Mouse (Mus musculus): ENCODE results near the gene Dennd1a.

The Dennd1a gene

DNA sequence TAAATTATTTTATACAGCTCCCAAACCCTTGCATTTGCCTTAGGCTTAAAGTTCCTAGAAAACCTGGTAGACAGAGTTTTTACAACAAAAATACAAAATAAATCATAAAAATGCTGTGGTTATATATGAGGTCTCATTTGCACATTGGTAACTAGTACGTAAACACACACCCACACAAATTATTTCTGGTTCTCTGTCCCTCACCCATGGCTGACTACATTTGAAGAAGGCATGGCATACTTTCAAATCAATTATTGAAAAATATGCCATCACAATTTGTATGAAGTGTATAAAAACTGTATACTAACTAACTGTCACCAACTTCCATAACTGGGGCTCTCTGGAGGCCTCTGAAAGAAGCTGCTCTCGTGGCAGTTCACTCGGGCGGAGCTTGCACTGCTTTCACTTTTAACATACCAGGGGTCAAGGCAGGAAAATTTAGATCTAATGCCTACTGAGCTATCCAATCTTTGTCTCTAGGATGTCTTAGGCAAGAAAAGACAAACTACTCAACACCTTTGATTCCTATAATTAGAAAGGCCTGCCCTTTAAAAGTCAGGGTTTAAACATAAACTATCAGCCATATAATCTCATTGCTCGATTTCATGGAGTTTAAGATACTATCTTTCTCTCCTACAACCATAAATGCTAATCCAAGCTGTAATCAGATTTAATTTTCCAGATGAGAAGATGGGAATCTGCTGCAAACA is 122.7 kb downstream of the Dennd1a start:
- no peak for DNase-seq (ENCODE audit: low spot score)

DNA sequence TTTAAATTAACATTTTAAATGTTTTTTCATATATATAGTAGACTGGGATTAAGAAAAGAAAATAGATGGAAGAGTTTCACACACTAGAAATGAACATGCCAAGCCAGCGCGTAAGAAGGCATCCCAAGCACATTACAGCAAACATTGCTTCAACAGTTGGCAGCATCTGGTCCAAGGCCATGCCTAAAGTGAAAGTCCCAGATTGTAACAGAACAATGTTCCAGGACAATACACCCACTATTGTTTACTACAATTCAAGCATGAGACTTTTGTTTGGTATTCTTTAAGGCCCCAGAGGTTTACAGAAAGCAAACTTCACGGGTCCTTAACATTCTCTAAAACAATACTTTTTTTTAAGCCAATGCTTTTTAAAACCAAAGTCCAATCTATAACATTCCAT is 124.7 kb downstream of the Dennd1a start:
- peak; percentile 64 for DNase-seq (ENCODE audit: low spot score)

DNA sequence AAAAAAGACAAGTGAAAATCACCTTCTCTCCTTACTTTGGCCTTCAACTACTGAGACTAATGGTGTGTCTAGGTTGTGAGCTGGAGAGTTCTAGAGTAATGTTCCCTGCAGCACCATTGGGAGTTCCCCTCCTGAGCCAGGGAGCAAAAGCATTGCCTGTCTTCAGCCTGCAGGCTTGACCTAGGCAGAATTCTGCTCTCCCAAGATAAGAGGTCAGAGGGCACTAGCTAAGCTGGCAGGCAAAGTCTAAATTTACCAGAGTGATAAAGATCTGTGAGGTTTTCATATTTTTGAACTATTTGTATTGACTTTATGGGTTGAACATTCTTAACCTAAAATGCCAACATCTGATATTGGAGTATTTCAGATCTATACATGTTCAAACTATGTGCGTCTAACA is 125.7 kb downstream of the Dennd1a start:
- DNase-seq (ENCODE audit: low spot score), result no peak

DNA sequence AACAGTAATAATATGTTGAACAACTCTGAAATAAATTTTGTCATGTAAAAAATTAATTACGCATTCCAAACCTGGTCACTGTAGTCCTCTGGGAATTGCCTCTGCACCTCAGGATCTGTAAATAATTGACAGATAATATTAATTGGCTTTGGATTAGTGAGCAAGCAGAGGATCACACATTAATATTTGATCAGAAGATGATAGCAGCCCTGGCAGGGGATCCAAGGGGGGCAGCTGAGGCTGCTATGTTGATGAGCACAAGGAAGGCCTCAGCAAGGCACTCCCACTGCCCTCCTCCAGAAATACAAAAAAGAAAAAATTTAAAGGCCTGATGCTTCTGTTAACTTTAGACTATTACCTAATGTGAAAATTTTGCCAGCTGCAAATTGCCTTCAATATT is 127.5 kb downstream of the Dennd1a start:
- DNase-seq (ENCODE audit: low spot score), result no peak

DNA sequence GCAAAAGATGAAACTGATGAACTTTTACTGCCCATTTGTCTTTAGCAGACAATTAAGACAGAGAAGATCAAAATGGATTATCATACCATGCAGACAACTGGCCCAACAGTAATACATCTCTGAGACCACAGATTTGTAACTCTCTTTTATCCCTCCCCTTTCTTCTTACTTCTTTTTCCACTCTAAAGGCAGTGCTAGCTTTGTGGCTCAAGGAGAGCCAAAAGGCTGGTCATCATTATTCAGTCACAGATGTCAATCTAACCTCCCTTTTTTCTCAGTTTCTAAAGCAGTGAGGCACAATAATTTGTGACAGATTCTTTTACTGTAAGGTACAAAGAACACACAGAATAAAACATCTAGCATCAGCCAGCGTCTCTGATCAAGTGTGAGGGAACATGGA is 130.2 kb downstream of the Dennd1a start:
- DNase-seq (ENCODE audit: low spot score), result no peak

DNA sequence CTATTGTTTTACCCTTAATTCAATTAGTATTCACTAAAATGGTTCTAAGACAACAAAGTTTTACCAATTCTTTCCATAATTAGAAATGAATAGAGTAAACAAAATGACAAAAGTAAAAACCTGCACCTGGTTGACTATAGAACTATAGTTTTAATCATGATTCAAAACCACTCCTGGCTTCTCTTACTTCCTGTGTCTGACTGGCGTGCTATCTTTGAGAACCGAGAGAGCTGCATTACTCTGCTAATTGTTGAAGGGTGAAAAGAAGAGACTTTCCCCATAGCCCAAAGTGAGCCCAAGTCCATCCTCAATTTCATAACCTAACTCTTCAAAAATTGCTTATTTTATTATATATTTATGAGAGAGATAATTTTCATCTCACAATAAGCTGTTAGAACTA is 131.2 kb downstream of the Dennd1a start:
- DNase-seq (ENCODE audit: low spot score), result no peak

DNA sequence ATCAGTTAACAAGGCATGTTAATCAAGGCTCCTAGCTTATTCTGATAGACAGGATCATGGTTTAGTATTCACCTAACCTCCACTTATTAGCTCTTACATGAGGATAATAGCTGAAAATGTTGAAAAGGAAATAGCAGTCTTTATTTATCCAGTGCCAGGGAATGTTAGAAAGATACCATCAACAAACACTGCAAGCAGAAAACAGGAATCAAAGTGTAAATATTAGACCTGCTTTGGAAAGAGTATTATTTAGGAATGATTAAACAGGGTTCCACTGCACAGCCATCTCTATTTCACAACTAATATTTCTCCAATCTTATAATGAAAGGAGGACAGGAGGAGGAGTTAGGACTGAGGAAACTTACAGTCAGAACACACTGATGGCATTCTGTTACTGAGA is 142.4 kb downstream of the Dennd1a start:
- no peak for DNase-seq (ENCODE audit: low spot score)

DNA sequence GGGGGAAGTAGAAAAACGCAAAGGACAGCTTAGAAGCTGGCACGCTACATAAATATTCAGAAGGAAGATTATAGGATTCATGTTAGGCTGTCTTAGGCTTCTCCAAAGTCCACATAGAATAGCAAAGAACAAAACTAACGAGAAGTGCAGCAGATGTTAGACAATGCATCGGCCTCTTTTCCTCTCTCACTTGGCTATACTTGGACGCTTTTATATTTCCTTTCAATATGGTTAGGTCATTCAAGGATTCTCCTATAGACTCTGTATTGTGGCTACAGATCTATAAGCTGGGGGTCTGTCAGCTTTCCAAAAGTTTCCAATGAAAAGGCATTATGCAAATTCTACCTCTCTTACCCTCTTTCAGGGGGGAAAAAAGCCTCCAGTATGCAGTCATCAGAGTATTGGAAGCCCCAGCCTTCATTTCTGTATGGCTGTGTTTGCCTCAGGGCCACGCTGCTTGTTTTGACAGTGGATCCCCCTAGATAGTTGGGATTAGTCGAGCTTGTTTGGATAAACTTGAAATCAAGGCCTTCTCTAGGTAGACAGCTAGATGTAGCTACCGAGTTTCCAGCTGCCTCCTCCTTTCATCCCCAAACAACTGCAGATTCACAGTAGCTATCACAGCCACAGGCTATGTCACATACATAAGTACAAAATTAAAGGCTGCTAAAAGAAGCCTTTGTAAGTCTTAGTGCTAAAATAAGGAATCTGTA is 143.0 kb downstream of the Dennd1a start:
- peak; percentile 56 for DNase-seq (ENCODE audit: low spot score)

DNA sequence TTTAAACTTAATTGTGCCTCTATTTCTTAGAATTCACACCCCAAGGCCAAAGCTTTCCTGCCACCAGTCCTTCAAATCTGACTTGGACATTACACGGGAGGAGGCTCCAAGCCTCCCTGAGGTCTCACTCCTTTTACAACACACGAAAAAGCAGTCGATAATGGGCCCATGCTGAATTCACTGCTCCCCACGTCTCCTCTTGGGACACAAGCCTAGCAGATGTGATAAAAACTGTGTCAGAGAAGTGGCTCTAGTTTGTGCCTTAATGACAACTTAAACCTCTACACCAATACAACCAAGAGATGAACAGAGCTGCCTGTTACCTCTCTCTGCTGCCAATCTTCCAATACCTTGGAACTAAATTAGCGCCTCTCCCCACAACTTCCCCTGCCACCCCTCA is 144.3 kb downstream of the Dennd1a start:
- DNase-seq (ENCODE audit: low spot score), result no peak

DNA sequence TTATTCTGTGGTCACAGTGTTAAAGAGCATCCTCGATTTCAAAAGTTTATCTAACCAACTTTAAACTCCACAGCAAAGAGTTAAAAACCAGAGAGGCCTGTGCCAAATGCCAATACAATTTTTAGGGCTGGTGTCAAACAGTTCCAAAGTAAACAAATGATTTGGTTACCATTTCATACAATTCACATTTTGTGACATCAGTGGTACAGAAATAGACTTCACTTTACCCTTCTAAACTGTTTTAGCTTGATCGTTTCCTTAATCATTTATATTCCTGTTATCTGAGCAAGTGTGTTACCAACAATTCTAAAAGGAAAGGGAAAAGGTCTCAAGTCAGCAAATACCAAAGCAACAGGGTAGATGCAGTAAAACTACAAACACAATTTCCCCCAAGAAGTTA is 145.0 kb downstream of the Dennd1a start:
- no peak for DNase-seq (ENCODE audit: low spot score)

DNA sequence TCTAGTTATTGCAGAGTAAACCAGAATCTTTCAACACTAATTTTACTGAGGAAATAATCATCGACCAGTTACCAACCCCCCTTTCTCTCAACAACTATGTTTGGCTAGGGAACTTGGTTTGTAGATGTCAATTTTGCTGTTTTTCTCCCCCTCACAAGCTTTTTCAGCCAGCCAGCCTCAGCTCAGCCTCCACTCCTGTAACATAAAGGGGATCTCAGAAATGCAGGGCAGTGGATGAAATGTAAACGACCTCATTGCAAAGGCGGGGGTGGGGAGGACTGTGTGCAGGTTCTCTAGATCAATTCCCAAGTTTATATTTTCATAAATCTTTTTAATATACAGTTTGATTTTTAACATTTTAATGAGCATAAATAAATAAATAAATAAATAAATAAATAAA is 147.7 kb downstream of the Dennd1a start:
- DNase-seq (ENCODE audit: low spot score), result no peak

DNA sequence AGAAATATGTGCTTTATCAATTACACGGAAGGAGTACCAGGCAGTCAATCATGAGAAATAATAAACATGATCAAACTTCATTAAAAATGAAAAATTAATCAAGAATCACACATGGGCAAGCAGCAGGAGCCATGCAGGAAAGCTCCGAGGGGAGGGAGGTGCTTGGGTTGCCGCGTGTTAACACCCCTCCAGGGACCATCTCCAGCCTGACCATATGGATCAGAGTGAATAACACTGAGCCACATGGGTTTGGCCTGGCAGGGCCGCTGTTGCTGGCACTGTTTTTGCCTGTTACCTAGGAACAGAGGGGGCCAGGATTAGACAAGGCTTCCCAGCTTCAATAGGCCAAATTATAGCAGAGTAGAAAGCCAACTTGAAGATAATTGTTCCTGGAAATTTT is 150.1 kb downstream of the Dennd1a start:
- peak; percentile 71 for DNase-seq (ENCODE audit: low spot score)

DNA sequence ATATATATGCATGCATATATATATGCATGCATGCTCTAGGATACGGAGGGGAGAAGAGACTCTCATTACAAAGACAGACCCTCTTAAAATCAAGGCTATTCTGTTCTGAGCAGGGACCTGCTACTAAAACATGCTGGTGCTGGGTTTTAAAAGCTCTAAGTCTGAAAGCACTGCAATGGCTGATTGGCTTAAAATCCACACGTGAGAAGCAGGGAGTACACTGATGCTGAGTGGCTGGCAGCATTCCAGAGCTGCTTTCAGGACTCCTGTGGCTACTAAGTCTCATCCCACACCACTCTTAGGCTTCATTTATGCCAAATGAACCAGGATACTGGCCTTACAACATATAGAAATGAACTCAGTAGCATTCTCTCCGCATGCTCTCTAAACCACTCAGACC is 151.8 kb downstream of the Dennd1a start:
- DNase-seq (ENCODE audit: low spot score), result peak; percentile 33

DNA sequence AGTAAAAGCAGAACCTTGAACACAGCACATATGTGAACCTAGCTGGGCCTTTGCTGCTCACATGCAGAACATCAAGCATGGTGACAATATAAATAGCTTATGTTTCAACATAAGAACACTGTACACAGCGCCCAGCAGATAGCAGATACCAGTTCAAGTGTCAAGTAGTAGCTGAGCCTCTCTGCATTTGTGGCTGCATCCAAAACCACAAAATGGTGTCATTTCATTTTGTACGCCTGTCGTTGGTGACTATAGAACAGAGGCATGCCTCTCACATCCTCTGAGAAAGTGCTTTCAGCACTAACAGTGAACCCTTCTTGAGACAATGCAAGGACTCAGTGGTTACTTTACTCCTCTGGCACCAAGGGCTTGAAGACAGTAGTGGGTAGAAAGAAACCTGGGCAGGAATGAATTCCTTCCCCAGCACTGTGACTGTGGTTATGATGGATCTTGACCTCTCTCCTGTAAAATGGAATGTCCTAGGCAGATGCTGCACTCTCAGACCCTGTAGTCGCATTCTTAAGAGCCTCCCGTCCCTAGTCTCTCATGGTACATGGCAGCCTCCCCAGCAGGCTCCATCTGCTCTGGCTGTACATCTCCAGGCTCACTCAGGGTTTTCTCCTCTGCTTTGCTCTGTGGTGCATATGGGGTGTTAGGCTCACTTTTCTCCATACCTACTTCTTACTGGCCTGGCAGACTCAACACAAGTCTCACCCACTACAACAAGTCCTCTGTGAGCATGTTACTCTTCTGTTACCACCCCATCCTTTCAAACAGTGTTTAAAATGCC is 154.0 kb downstream of the Dennd1a start:
- no peak for DNase-seq (ENCODE audit: low spot score)

DNA sequence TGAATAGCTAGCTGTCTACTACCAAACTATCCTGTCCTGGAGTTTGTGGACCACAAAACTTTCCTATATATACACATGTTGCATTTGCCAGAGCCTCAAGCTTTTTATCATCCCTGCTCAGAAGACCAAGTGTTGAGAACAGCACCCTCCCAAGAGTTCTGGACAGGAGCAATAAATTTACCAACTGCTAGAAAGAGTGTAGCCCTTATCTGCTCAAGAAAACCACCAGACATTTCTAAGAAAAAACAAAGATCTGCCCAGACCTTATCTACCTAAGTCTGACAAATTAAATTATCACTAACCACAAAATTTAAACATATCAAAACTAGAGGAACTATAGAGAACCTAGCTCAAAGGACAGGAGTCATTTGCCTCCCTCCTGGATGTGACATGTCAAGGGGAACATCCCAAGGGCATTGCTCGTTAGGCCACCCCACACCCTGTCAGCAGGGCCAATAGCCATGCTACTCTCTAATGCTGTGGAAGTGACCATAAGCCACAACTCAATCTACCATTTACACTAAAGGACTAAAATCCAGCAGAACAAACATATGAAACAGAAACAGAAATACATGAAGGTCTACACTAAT is 154.9 kb downstream of the Dennd1a start:
- no peak for DNase-seq (ENCODE audit: low spot score)

DNA sequence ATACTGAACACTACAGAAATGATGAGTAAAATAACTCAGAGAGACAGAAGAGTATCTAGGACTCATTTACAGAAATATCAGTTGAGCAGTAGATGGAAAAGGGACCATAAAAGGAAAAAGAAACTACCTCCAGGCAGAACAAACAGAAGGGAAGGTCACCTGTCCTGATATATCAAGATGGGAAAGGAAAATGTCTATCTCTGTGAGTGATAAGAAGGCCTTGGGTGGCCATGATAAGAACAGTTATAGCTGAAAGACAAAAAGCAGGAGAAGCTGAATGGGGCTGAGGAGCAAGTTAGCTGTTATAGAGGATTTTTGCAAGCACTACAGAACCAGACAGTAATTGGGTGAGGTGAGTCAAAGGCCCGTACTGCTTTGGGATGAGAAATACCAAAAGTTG is 155.7 kb downstream of the Dennd1a start:
- no peak for DNase-seq (ENCODE audit: low spot score)

DNA sequence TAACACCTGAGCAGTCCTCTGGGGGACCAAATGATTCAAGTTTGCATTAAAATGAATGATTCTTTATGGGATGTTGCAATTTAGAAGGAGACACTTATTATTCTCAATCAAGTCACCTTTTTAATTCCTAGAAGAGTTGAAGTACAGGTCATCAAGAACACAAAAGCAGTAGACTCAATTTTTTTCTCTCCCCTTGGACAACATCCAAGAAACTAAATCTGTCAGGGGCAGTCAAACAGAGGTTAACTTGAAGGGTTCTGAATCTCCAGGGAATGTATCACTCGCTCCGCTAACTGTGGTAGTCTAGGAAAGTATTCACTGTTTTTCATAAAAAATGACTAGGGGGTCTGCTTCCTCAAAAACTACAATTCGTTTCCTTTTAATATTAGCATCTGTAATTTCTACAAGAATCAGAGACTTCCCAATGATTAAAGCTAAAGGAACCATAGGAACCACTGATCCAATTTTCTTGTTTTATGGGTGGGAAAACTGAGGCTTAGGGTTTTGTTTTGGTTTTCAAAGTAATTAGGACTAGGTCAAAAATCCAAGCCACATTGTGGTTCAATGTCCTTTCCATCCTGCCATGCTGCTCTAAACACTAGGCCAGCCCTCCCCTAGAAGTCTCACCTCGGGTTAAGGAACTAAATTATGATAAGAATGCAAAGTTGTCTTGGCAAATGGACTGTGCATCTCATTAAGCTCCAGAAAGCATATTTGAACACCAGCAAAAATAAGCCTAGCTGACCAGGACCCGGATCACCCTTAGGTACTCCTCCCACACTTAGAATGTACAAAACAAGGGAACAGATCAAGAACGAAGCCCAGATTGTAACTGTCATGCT is 157.0 kb downstream of the Dennd1a start:
- no peak for DNase-seq (ENCODE audit: low spot score)

DNA sequence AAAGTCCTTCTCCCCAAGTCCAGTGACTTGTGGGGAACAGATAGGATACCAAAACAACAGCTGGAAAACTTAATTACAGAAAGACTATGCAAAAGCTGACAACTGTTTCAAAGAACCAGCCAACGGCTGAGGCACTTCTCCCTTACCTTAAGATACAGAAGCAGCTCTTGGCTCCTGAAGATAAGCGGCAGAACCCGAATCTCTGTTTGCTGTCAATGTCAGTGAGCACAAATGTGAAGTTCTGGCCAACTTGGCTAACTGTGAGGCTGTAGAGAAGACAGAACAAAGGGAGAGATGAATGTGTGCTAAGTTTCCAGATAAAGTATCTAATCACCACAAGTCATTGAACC is 160.8 kb downstream of the Dennd1a start:
- DNase-seq (ENCODE audit: low spot score), result no peak

DNA sequence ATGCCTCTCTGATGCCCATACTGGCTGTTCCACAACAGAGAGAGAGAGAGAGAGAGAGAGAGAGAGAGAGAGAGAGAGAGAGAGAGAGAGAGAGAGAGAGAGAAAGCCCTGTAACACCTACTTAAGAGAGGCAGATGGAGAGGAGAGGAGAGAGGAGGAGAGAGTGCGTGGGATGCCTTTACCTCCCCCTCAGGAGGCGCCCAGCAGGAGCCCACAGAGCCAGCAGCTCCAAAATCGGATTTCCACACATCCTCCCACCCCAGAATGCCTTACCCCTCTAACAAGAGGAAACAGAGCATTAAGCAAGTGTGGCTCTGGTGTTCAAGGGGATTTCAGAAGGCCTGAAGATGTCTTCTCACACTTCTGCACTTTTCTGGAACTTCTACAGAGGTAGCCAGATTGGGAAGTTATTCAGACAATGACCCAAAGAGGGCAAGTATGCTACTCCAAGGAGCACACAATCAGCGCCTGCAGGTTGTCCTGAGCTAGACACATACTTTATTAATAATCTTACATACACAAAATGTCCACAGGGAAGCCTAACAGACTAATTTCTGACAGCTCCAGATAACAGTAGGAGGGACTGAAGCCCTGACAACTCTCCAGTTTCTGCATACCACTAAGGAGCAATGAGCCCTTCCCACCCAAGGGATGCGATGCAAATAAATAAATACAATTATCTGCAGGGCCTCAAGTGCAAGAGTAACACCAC is 161.4 kb downstream of the Dennd1a start:
- DNase-seq (ENCODE audit: low spot score), result no peak

DNA sequence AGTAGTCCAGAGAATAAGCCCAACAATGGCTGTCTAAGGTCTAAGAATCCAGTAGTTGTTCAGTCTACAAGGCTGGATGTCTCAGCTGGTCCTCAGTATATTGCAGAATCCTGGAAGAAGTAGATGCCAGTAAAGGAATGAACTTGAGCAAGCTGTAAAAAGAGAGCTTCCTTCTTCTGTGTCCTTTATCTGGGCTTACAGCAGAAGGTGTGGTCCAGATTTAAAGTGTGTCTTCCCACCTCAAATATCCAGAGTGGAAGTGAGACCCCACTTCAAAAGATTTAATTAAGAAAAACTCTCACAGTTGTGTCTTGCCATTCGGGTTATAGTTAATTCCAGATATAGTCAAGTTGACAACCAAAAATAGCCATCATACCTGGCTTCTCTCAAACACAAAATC is 162.5 kb downstream of the Dennd1a start:
- DNase-seq (ENCODE audit: low spot score), result no peak

DNA sequence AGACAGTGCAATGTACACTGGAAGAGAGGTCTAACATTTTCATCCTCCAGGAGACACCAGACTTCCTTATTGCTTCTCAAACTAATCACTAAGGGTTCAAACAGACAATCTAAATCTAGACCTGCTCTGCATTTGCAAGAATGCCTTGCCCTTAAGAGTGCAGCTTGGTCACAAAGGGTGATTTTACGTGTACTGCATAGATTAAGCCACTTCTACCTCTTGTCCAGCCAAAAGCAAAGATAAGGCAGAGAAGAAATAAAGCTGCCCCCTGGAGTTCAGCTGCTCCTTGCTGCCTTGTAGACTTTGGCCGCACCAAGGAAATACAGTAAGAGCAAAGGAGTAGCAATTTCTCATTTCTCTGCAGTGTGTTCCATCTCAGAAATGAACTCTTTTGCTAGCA is 172.2 kb downstream of the Dennd1a start:
- DNase-seq (ENCODE audit: low spot score), result no peak
